ENCODE assay signal across 23 mouse cellular contexts in the genomic region with DNA sequence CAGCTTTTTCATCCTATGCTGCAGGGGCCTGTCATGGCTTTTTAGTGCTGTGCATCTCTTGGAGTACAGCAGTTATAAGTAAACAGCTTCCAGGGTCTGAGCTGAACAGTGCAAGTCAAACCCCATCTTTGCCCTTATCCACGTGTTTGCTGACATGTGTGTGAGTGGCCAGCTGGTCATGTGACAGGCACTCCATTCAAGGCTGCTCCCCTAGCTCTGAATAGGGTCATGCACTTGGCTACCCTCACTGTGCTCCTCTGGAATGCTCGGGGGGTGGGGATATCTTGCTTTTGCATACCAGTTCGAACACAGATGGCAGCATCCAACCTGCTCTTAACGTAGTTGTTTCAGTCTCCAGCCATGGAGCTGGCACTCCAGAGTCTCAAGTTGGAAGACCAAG. TPM values are rescaled to one million over a fixed set of nuclear protein-coding genes. Genes with fewer than 3 reads are reported as not detected.
DNase-seq lines count a peak whose midpoint lies in the region; ATAC-seq lines count a peak whose summit lies in the region.
"Had no signal": no experiment of that assay in that cellular context is flagged by ENCODE, and none has a peak within 500 bp of the region (broad histone marks: within the 10 kb centered on the region; RNA-seq: fewer than 3 reads in every experiment).

No protein-coding gene starts in this region.

- H3K4me1 ChIP-seq in intestine, embryonic 14.5 days (replicated peaks; ENCODE audit: control insufficient read depth, insufficient read depth, low read length) = no peaks in the 10 kb centered on the region
- no peaks in the 10 kb centered on the region for H3K4me1 ChIP-seq in intestine, embryonic 16.5 days (ENCODE audit: control insufficient read depth, insufficient read depth, low read length)
- no peaks in the 10 kb centered on the region for H3K4me1 ChIP-seq in limb, embryonic 13.5 days
- peaks cover 9% of the 10 kb centered on the region; the same call in 1 of the 2 replicates for H3K4me1 ChIP-seq in limb, embryonic 10.5 days
- H3K4me1 ChIP-seq in embryonic facial prominence, embryonic 11.5 days (ENCODE audit: control insufficient read depth, insufficient read depth, low read length) = no peaks in the 10 kb centered on the region; the same call in 1 of the 2 replicates
- H3K4me1 ChIP-seq: embryonic facial prominence, embryonic 13.5 days; limb, embryonic 12.5 days; liver, embryonic 13.5 days had no signal

- no peak overlapping the region for H3K4me2 ChIP-seq in intestine, embryonic 14.5 days (ENCODE audit: low read length)
- no peak overlapping the region for H3K4me2 ChIP-seq in intestine, embryonic 16.5 days (ENCODE audit: low read depth, low read length)
- H3K4me2 ChIP-seq in limb, embryonic 13.5 days (replicated peaks) = no peak overlapping the region
- no peak overlapping the region for H3K4me2 ChIP-seq in embryonic facial prominence, embryonic 11.5 days (ENCODE audit: low read depth, low read length)
- H3K4me2 ChIP-seq: embryonic facial prominence, embryonic 13.5 days; heart, embryonic 12.5 days; limb, embryonic 12.5 days; liver, embryonic 13.5 days; neural tube, embryonic 13.5 days had no signal

- no peaks in the 10 kb centered on the region for H3K36me3 ChIP-seq in intestine, embryonic 14.5 days (ENCODE audit: control insufficient read depth, insufficient read depth, low read length)
- no peaks in the 10 kb centered on the region for H3K36me3 ChIP-seq in intestine, embryonic 16.5 days (ENCODE audit: control insufficient read depth, insufficient read depth, low read length)
- H3K36me3 ChIP-seq in limb, embryonic 13.5 days = no peaks in the 10 kb centered on the region
- no peaks in the 10 kb centered on the region for H3K36me3 ChIP-seq in limb, embryonic 10.5 days
- H3K36me3 ChIP-seq in embryonic facial prominence, embryonic 11.5 days (replicated peaks; ENCODE audit: control insufficient read depth, insufficient read depth, low read depth, low read length) = no peaks in the 10 kb centered on the region
- H3K36me3 ChIP-seq: embryonic facial prominence, embryonic 13.5 days; G1E; heart, embryonic 12.5 days; limb, embryonic 12.5 days; liver, embryonic 13.5 days; neural tube, embryonic 13.5 days had no signal

- H3K9ac ChIP-seq in intestine, embryonic 14.5 days (ENCODE audit: low read length) = no peak overlapping the region
- no peak overlapping the region for H3K9ac ChIP-seq in intestine, embryonic 16.5 days (ENCODE audit: low read depth, low read length)
- H3K9ac ChIP-seq in limb, embryonic 13.5 days = 0 out of 2 replicates have a peak overlapping the region, but pooled peaks have one; percentile 8
- H3K9ac ChIP-seq in embryonic facial prominence, embryonic 11.5 days (replicated peaks; ENCODE audit: low read length) = no peak overlapping the region
- H3K9ac ChIP-seq: embryonic facial prominence, embryonic 13.5 days; forebrain, postnatal 0 days; heart, embryonic 12.5 days; limb, embryonic 12.5 days; liver, embryonic 13.5 days; neural tube, embryonic 13.5 days had no signal

- H3K9me3 ChIP-seq in intestine, embryonic 14.5 days (ENCODE audit: control insufficient read depth, low read length) = no peaks in the 10 kb centered on the region
- no peaks in the 10 kb centered on the region for H3K9me3 ChIP-seq in intestine, embryonic 16.5 days (ENCODE audit: control insufficient read depth, low read length)
- no peaks in the 10 kb centered on the region for H3K9me3 ChIP-seq in limb, embryonic 13.5 days
- no peaks in the 10 kb centered on the region for H3K9me3 ChIP-seq in limb, embryonic 10.5 days (replicated peaks)
- H3K9me3 ChIP-seq in embryonic facial prominence, embryonic 11.5 days (replicated peaks; ENCODE audit: control insufficient read depth, low read length) = no peaks in the 10 kb centered on the region
- H3K9me3 ChIP-seq: embryonic facial prominence, embryonic 13.5 days; G1E; heart, embryonic 12.5 days; limb, embryonic 12.5 days; liver, embryonic 13.5 days; megakaryocyte, embryonic 14.5 days; neural tube, embryonic 13.5 days had no signal

- no peak overlapping the region for H3K27ac ChIP-seq in intestine, embryonic 14.5 days (ENCODE audit: low read depth)
- no peak overlapping the region for H3K27ac ChIP-seq in intestine, embryonic 16.5 days (ENCODE audit: low read length)
- no peak overlapping the region for H3K27ac ChIP-seq in limb, embryonic 13.5 days
- H3K27ac ChIP-seq in limb, embryonic 10.5 days = no peak overlapping the region
- no peak overlapping the region for H3K27ac ChIP-seq in embryonic facial prominence, embryonic 11.5 days (replicated peaks; ENCODE audit: low read depth, low read length)
- H3K27ac ChIP-seq: embryonic facial prominence, embryonic 13.5 days; limb, embryonic 12.5 days; liver, embryonic 13.5 days; neural tube, embryonic 13.5 days had no signal

- H3K4me3 ChIP-seq in intestine, embryonic 14.5 days (ENCODE audit: low read depth, low read length) = no peak overlapping the region
- no peak overlapping the region for H3K4me3 ChIP-seq in intestine, embryonic 16.5 days (ENCODE audit: low read length)
- no peak overlapping the region for H3K4me3 ChIP-seq in limb, embryonic 13.5 days
- H3K4me3 ChIP-seq in limb, embryonic 10.5 days = no peak overlapping the region
- H3K4me3 ChIP-seq in embryonic facial prominence, embryonic 11.5 days (ENCODE audit: low read depth, low read length) = no peak overlapping the region
- H3K4me3 ChIP-seq: embryonic facial prominence, embryonic 13.5 days; heart, embryonic 12.5 days; limb, embryonic 12.5 days; liver, embryonic 13.5 days; megakaryocyte, embryonic 14.5 days; neural tube, embryonic 13.5 days had no signal

- DNase-seq in embryo, embryonic 11 days = peak; percentile 19
- DNase-seq in embryo, embryonic 9.5 days (ENCODE audit: extremely low spot score) = no peak
- no peak for DNase-seq in intestine, embryonic 14.5 days (ENCODE audit: low spot score)
- no peak for DNase-seq in limb, embryonic 10.5 days (ENCODE audit: low spot score)
- DNase-seq in embryonic facial prominence, embryonic 11.5 days (ENCODE audit: low spot score) = no peak
- DNase-seq: adrenal gland, postnatal 25 days; cerebellum, adult 11 months; cerebellum, postnatal 14 days; forebrain, postnatal 0 days; heart, postnatal 4 days; liver, embryonic 13.5 days; lung, postnatal 10 days; midbrain, embryonic 14.5 days; right cerebral cortex, postnatal 14 days; spleen, adult 18-20 months had no signal

- no peaks in the 10 kb centered on the region for H3K27me3 ChIP-seq in intestine, embryonic 14.5 days (replicated peaks; ENCODE audit: control insufficient read depth, insufficient read depth, low read length)
- H3K27me3 ChIP-seq in intestine, embryonic 16.5 days (replicated peaks; ENCODE audit: control insufficient read depth, insufficient read depth, low read length) = no peaks in the 10 kb centered on the region
- H3K27me3 ChIP-seq in limb, embryonic 13.5 days = no peaks in the 10 kb centered on the region
- H3K27me3 ChIP-seq in limb, embryonic 10.5 days (ENCODE audit: low read depth, poor library complexity, severe bottlenecking) = no peaks in the 10 kb centered on the region
- no peaks in the 10 kb centered on the region for H3K27me3 ChIP-seq in embryonic facial prominence, embryonic 11.5 days (ENCODE audit: control insufficient read depth, insufficient read depth, low read length)
- H3K27me3 ChIP-seq: embryonic facial prominence, embryonic 13.5 days; limb, embryonic 12.5 days; liver, embryonic 13.5 days; neural tube, embryonic 13.5 days had no signal

- ATAC-seq in intestine, embryonic 14.5 days (replicated peaks; ENCODE audit: low FRiP score, low TSS enrichment, low read depth) = 0 out of 2 replicates have a peak, but pooled peaks have one; percentile 23
- no peak for ATAC-seq in intestine, embryonic 16.5 days
- ATAC-seq in limb, embryonic 13.5 days (ENCODE audit: low FRiP score, low read depth) = no peak
- ATAC-seq in embryonic facial prominence, embryonic 11.5 days (replicated peaks; ENCODE audit: insufficient number of reproducible peaks, low FRiP score, low TSS enrichment, low read depth) = 0 out of 2 replicates have a peak, but pooled peaks have one; percentile 29
- ATAC-seq: forebrain, postnatal 0 days had no signal

- WGBS in intestine, embryonic 14.5 days = 27% methylated on average over 4 of the region's 4 CpGs
- 33% methylated on average over 4 of the region's 4 CpGs for WGBS in intestine, embryonic 16.5 days
- WGBS in limb, embryonic 13.5 days = 50% methylated on average over 4 of the region's 4 CpGs
- WGBS in limb, embryonic 10.5 days = 61% methylated on average over 4 of the region's 4 CpGs
- 39% methylated on average over 4 of the region's 4 CpGs for WGBS in embryonic facial prominence, embryonic 11.5 days

RNA-seq across cellular contexts. Expression of gene Afap1, which starts 19.7 kb away (rescaled TPM):
- 18.8 and 23.0 TPM in 2 replicates for polyA plus RNA-seq in intestine, embryonic 14.5 days (2014; fragmentation: Nextera tagmentation; extraction: Ambion mirVana)
- 12.6 and 13.3 TPM in 2 replicates for polyA plus RNA-seq in intestine, embryonic 16.5 days (2015; fragmentation: Nextera tagmentation; extraction: Ambion mirVana)
- polyA plus RNA-seq in limb, embryonic 13.5 days (2015; fragmentation: Nextera tagmentation; extraction: Ambion mirVana) = 18.7 and 22.1 TPM in 2 replicates
- 13.6 and 15.1 TPM in 2 replicates for polyA plus RNA-seq in limb, embryonic 10.5 days (2016; fragmentation: Nextera tagmentation; extraction: Ambion mirVana)
- polyA plus RNA-seq in embryonic facial prominence, embryonic 11.5 days (2014; fragmentation: Nextera tagmentation; extraction: Ambion mirVana) = 19.8 and 20.5 TPM in 2 replicates
- polyA plus RNA-seq: G1E had no signal

Comparison
In these comparisons a context has a peak if more than half of its experiments do, and no peak if none do; other contexts are left out.
1. ATAC-seq: peak in intestine, embryonic 14.5 days (single experiment) and embryonic facial prominence, embryonic 11.5 days (single experiment); none in intestine, embryonic 16.5 days (single experiment) and limb, embryonic 13.5 days (single experiment).